Mouse (Mus musculus) heart, embryonic 13.5 days (tissue): ENCODE results near the gene Btn2a2. TPM values are rescaled to one million over a fixed set of nuclear protein-coding genes. Genes with fewer than 3 reads are reported as not detected.

Experiments used
- ATAC-seq: fragments of 200-750 bp; cut with Nextera tagmentation; 2 replicates; pipeline ENCODE4 v1.8.0; 2017; ENCODE audit warnings: moderate TSS enrichment; ENCODE audit not compliant: insufficient number of reproducible peaks, low FRiP score, low TSS enrichment; ENCODE audit errors: extremely low read depth
- H3K27ac ChIP-seq: fragments of 300-500 bp; sonication (generic); replicated peaks from 2 replicates; pipeline ENCODE4 v1.5.1; 2015; ENCODE audit warnings: moderate library complexity, mild to moderate bottlenecking, inconsistent platforms
- H3K27me3 ChIP-seq: fragments of 300-500 bp; sonication (generic); replicated peaks from 2 replicates; pipeline ENCODE4 v1.6.1; 2015; ENCODE audit warnings: mild to moderate bottlenecking, inconsistent platforms
- H3K36me3 ChIP-seq: fragments of 300-500 bp; sonication (generic); 2 replicates; pipeline ENCODE4 v1.6.1; 2015; ENCODE audit warnings: mild to moderate bottlenecking, inconsistent platforms
- H3K4me1 ChIP-seq: fragments of 300-500 bp; sonication (generic); 2 replicates; pipeline ENCODE4 v1.6.1; 2015; ENCODE audit warnings: inconsistent platforms
- H3K4me2 ChIP-seq: fragments of 300-500 bp; sonication (generic); 2 replicates; pipeline ENCODE4 v1.6.1; 2015; ENCODE audit warnings: inconsistent platforms, mild to moderate bottlenecking, moderate library complexity
- H3K4me3 ChIP-seq: fragments of 300-500 bp; sonication (generic); 2 replicates; pipeline ENCODE4 v1.5.1; 2015; ENCODE audit warnings: moderate library complexity, mild to moderate bottlenecking, inconsistent platforms
- H3K9ac ChIP-seq: fragments of 300-500 bp; sonication (generic); 2 replicates; pipeline ENCODE4 v1.6.1; 2015; ENCODE audit warnings: inconsistent platforms, mild to moderate bottlenecking, moderate library complexity
- H3K9me3 ChIP-seq: fragments of 300-500 bp; sonication (generic); 2 replicates; pipeline ENCODE4 v1.6.1; 2016; ENCODE audit warnings: inconsistent platforms
- WGBS: fragments of 180-500 bp; shearing (Covaris S2); methylation state at CpG from one replicate; pipeline ENCODE4 v1.1.7; 2015; ENCODE audit warnings: mixed read lengths; 5-methylcytosine and 5-hydroxymethylcytosine counted together
- polyA plus RNA-seq: library from polyadenylated mRNA; unstranded; fragments of >200 nt; fragmentation: Nextera tagmentation; extraction: Ambion mirVana; gene quantifications from 2 replicates; pipeline ENCODE4 v1.2.1, GENCODE M21; 2015

Gene Btn2a2
- polyA plus RNA-seq, 1 experiment from 2014 or later: 0.45 TPM

GRCm38 (mm10) chr13:23518295-23518603, 29.6 kb upstream of the Btn2a2 start:
- Histone ChIP-seq H3K9me3 (no peaks in the 10 kb centered on the region), H3K27me3 (no peaks in the 10 kb centered on the region), H3K36me3 (no peaks in the 10 kb centered on the region), H3K4me3 (peak overlapping the region; percentile 67), H3K4me2 (peak overlapping the region; percentile 95), H3K27ac (peak overlapping the region; percentile 62), H3K9ac (peak overlapping the region; percentile 75), H3K4me1 (peaks cover 14% of the 10 kb centered on the region)
- under 1% methylated on average over 6 of the region's 6 CpGs for WGBS
- ATAC-seq: no peak

DNA sequence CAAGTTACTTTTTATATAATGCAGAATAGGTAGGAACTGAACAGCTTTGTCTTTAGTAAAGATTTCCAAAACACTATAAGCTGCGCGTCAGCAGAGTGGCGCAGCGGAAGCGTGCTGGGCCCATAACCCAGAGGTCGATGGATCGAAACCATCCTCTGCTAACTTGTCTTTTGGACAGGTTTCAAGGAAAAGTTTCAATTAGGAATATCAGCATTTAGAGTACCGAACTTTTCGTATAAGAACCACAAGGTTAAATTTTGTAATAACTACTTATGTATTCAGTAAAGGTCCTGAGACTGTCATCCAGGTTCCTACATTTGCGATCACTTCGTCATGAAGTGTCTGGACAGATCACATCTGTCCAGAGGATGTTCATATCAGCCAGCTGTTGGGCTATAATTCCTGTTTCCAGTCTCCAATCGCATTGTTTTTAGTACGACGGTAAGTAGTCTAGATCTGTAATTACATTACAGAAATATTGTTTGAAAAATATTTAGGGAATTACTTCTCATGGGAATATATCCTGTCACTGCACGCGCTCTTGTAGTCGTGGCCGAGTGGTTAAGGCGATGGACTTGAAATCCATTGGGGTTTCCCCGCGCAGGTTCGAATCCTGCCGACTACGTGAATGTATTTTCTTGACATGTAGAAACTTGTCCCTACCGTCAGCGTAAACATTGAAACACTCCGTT, 29.1 kb upstream of the Btn2a2 start:
- no peaks in the 10 kb centered on the region for H3K36me3 ChIP-seq
- peak overlapping the region; percentile 95 for H3K4me2 ChIP-seq
- ATAC-seq: peak; percentile 72; the same call in 1 of the 2 replicates
- WGBS: under 1% methylated on average over 27 of the region's 27 CpGs
- peak overlapping the region; percentile 80 for H3K27ac ChIP-seq
- H3K4me1 ChIP-seq: peaks cover 14% of the 10 kb centered on the region
- peak overlapping the region; percentile 67 for H3K4me3 ChIP-seq
- peak overlapping the region; percentile 80 for H3K9ac ChIP-seq
- H3K27me3 ChIP-seq: no peaks in the 10 kb centered on the region
- H3K9me3 ChIP-seq: no peaks in the 10 kb centered on the region

GRCm38 (mm10) chr13:23516822-23517602, 28.4 kb upstream of the Btn2a2 start:
- peak overlapping the region; percentile 67 for H3K4me3 ChIP-seq
- WGBS: under 1% methylated on average over 19 of the region's 19 CpGs
- peak overlapping the region; percentile 80 for H3K9ac ChIP-seq
- H3K4me2 ChIP-seq: peak overlapping the region; percentile 95
- ATAC-seq: no peak
- peaks cover 14% of the 10 kb centered on the region for H3K4me1 ChIP-seq
- H3K36me3 ChIP-seq: no peaks in the 10 kb centered on the region
- no peaks in the 10 kb centered on the region for H3K27me3 ChIP-seq
- H3K9me3 ChIP-seq: no peaks in the 10 kb centered on the region
- peak overlapping the region; percentile 80 for H3K27ac ChIP-seq

DNA sequence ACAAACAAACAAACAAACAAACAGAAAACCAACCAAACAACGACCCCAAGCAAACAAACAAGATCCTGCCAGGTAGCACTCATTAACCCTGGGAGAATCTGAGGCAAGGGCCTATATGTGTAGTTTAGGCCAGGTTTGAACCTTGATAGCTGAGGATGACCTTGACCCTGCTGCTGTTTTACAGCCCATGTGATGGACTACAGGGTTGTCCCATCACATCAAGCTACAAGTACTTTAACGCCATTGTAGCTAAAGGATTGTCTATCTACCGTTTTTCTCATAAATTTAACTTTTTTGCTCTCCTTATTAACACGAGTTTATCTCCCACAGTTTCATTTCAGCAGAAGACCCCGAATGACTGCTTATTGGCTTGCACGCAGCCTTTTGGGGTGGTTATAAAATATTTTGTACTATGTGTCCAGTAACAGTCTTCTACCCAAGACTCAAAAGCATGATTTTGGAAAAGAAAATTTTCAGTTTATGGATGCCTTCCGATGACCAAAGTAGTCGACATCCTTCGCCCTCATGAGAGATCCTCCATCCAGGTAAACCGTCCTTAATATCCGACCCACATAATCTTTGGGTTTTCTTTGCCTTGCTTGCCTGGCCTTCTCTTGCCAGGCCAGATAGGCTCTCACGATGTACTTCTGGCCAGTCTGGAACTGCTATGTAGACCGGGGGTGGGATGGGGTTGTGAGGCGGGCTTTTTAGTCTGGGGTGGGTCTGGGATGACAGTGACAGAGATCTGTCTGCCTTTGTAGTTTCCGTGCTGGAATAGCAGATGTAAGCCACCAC, 27.4 kb upstream of the Btn2a2 start:
- no peaks in the 10 kb centered on the region for H3K36me3 ChIP-seq
- peaks cover 8% of the 10 kb centered on the region for H3K4me1 ChIP-seq
- no peak for ATAC-seq

DNA sequence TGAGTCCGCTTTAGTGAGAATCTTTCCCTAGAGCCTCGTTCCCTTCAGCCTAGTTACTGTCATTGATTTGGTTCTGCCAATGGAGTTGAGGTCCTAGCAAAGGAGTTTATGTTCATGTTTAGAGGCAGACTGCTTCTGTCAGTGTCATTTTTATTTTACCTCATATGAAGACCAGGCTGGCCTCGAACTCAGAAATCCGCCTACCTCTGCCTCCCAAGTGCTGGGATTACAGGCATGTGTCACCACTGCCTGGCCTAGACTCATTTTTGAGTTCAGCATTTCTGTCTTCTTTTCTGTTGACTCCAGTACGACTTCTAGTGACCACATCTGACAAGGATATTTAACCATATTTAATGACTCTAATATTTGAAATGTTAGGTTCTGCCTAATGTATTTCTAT, 26.6 kb upstream of the Btn2a2 start:
- Histone ChIP-seq H3K27ac (no peak overlapping the region), H3K9ac (no peak overlapping the region), H3K36me3 (no peaks in the 10 kb centered on the region), H3K4me3 (no peak overlapping the region), H3K27me3 (no peaks in the 10 kb centered on the region), H3K4me1 (peaks cover 12% of the 10 kb centered on the region), H3K4me2 (no peak overlapping the region), H3K9me3 (no peaks in the 10 kb centered on the region)
- no peak for ATAC-seq
- WGBS: 77% methylated on average over 5 of the region's 5 CpGs

More for the DNA sequence above, 27.4 kb upstream of the Btn2a2 start:
- no peaks in the 10 kb centered on the region for H3K27me3 ChIP-seq
- no peaks in the 10 kb centered on the region for H3K9me3 ChIP-seq
- WGBS: 54% methylated on average over 15 of the region's 15 CpGs
- H3K4me2 ChIP-seq: peak overlapping the region; percentile 95
- 0 out of 2 replicates have a peak overlapping the region, but pooled peaks have one; percentile 21 for H3K27ac ChIP-seq
- H3K9ac ChIP-seq: peak overlapping the region; percentile 74
- peak overlapping the region; percentile 67 for H3K4me3 ChIP-seq

- Histone ChIP-seq H3K9me3 (no peaks in the 10 kb centered on the region), H3K9ac (no peak overlapping the region), H3K4me3 (no peak overlapping the region), H3K4me2 (no peak overlapping the region), H3K27me3 (no peaks in the 10 kb centered on the region), H3K27ac (no peak overlapping the region), H3K36me3 (no peaks in the 10 kb centered on the region), H3K4me1 (peaks cover 17% of the 10 kb centered on the region)
- 88% methylated on average over 1 of the region's 1 CpGs for WGBS
- no peak for ATAC-seq
Observed at GRCm38 (mm10) chr13:23513517-23513916, 24.9 kb upstream of the Btn2a2 start.

DNA sequence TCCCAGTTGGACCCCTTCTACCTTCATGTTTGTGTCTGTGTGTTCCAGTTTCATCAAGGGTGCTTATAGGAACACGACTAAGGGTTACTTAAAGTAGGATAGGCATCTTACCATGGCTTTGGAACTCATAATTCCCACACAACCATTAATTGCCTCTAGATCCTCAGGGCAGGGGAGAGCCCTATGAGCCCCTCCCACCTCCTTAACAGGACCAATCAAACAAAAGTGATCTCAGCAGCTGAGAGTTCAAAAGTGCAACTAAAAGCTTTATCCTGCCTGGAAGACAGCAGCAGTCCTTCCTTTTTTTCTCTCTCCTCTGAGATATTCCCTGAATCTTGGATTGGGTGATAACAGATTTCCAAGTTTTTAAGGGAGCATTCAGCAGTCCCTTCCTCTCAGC, 21.5 kb upstream of the Btn2a2 start:
- 0 out of 2 replicates have a peak overlapping the region, but pooled peaks have one; percentile 21 for H3K27ac ChIP-seq
- 21% methylated on average over 1 of the region's 1 CpGs for WGBS
- ATAC-seq: no peak
- H3K36me3 ChIP-seq: no peaks in the 10 kb centered on the region
- H3K4me2 ChIP-seq: no peak overlapping the region
- no peaks in the 10 kb centered on the region for H3K9me3 ChIP-seq
- H3K4me1 ChIP-seq: peaks cover 33% of the 10 kb centered on the region
- H3K9ac ChIP-seq: no peak overlapping the region
- H3K27me3 ChIP-seq: no peaks in the 10 kb centered on the region
- H3K4me3 ChIP-seq: no peak overlapping the region

DNA sequence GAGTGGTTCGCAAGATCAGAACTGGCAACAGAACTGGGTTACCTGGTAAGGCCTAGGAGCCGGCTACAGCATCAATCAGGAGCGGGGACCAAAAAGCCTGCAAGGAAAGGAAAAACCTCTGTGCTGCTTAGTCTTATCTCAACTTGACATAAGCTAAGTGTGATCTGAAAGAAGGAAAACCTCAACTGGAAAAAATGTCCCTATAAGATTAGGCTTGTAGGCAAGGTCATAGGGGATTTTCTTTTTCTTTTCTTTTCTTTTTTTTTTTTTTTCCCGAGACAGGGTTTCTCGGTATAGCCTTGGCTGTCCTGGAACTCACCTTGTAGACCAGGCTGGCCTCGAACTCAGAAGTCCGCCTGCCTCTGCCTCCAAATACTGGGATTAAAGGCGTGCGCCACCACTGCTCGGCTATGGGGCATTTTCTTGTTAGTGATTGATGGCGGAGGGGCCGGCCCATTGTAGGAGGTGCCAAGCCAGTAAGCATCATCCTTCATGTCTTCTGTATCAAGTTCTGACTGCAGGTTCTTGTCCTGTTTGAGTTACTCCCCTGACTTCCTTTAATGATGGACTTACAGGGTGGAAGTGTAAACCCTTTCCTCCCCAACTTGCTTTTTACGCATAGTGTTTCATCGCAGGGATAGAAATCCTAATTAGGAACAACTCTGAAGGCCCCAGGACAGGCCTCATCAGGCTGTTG, 18.3 kb upstream of the Btn2a2 start:
- no peaks in the 10 kb centered on the region for H3K27me3 ChIP-seq
- 25% methylated on average over 14 of the region's 14 CpGs for WGBS
- H3K4me3 ChIP-seq: peak overlapping the region; percentile 47
- H3K4me1 ChIP-seq: peaks cover 47% of the 10 kb centered on the region
- H3K4me2 ChIP-seq: peak overlapping the region; percentile 73
- no peak for ATAC-seq
- 0 out of 2 replicates have a peak overlapping the region, but pooled peaks have one; percentile 21 for H3K9ac ChIP-seq
- H3K27ac ChIP-seq: peak overlapping the region; percentile 64
- no peaks in the 10 kb centered on the region for H3K9me3 ChIP-seq
- no peaks in the 10 kb centered on the region for H3K36me3 ChIP-seq

DNA sequence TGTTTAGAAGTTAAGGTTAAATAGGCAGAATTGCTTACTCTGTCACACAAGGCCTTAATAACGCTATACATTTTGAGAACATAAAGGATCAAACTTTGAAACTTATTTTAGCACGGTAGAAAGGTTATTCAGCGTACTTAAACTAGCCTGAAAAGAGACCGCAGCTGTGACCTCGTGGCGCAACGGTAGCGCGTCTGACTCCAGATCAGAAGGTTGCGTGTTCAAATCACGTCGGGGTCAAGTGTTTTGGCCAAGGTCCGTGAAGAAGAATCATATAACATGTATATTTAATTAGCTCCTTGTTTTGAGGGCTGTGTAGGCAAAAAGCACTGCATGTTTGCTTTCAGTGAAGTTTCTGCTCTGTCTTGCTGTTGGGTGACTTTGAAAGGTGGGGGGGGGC, 17.7 kb upstream of the Btn2a2 start:
- no peak for ATAC-seq
- peak overlapping the region; percentile 64 for H3K27ac ChIP-seq

GRCm38 (mm10) chr13:23505662-23506345, 17.1 kb upstream of the Btn2a2 start:
- peak overlapping the region; percentile 47 for H3K4me3 ChIP-seq

More for the DNA sequence above, 17.7 kb upstream of the Btn2a2 start:
- H3K4me2 ChIP-seq: peak overlapping the region; percentile 73
- H3K36me3 ChIP-seq: no peaks in the 10 kb centered on the region
- peaks cover 53% of the 10 kb centered on the region for H3K4me1 ChIP-seq
- peak overlapping the region; percentile 76 for H3K9ac ChIP-seq
- H3K27me3 ChIP-seq: no peaks in the 10 kb centered on the region
- H3K9me3 ChIP-seq: no peaks in the 10 kb centered on the region
- peak overlapping the region; percentile 47 for H3K4me3 ChIP-seq
- 8% methylated on average over 13 of the region's 13 CpGs for WGBS

More at GRCm38 (mm10) chr13:23505662-23506345, 17.1 kb upstream of the Btn2a2 start:
- peak overlapping the region; percentile 76 for H3K9ac ChIP-seq
- no peaks in the 10 kb centered on the region for H3K36me3 ChIP-seq
- H3K27ac ChIP-seq: peak overlapping the region; percentile 64
- H3K4me2 ChIP-seq: peak overlapping the region; percentile 73
- 7% methylated on average over 14 of the region's 14 CpGs for whole genome bisulfite sequencing
- H3K4me1 ChIP-seq: peaks cover 56% of the 10 kb centered on the region
- no peak for ATAC-seq
- no peaks in the 10 kb centered on the region for H3K9me3 ChIP-seq
- no peaks in the 10 kb centered on the region for H3K27me3 ChIP-seq
